8 mouse cellular contexts compared by ENCODE assay signal in the genomic region with DNA sequence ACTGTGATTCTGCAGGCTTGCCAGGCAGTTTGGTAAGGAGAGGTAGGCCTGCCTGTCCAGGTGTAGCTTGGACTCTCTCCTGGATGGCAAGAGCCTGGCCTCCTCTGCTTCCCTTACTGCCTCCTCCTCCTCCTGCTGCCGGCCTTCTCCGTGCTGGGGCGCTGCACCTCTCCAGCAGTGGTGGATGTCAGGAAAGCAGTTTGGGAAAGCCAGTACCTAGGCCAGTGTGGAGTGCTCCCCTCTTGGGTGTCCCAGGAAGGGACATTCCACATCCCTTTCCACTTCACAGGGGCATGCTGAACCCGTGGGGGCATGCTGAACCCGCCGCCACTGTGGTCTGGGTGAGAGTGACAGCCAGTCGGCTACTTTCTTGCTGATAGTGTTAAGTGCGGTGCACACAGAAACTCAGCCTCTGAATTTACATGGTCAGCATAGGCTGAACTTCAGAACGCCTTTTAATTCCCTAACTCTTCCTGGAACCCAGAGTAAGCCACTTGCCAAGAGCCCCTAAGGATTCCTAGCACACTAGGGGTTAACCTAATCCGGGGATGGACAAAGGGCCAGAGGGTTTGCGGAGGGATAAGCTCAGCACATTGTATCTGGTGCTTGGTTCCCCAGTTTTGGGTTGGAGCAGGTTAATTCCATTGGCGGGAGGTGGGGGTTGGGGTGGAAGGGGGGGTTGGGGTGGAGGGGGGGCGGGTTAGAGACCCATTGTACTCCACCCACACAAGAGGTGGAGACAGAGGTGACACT. TPM values are rescaled to one million over a fixed set of nuclear protein-coding genes. Genes with fewer than 3 reads are reported as not detected.
A peak's percentile ranks its signal among the peaks of the same experiment; 100 is the strongest.
DNase-seq lines count a peak whose midpoint lies in the region; ATAC-seq lines count a peak whose summit lies in the region.

No protein-coding gene starts in this region.

- no peaks in the 10 kb centered on the region for H3K9me3 ChIP-seq in kidney, embryonic 14.5 days (ENCODE audit: control insufficient read depth, low read length)
- no peaks in the 10 kb centered on the region for H3K9me3 ChIP-seq in embryonic facial prominence, embryonic 15.5 days (replicated peaks)
- no peaks in the 10 kb centered on the region for H3K9me3 ChIP-seq in neural tube, embryonic 14.5 days (ENCODE audit: control insufficient read depth, low read length)

- H3K27ac ChIP-seq in kidney, embryonic 14.5 days (ENCODE audit: low read depth, low read length) = no peak overlapping the region
- H3K27ac ChIP-seq in embryonic facial prominence, embryonic 15.5 days (replicated peaks) = peak overlapping the region; percentile 51; the same call in 1 of the 2 replicates
- H3K27ac ChIP-seq in neural tube, embryonic 14.5 days (ENCODE audit: low read depth, low read length) = peak overlapping the region; percentile 95

- peaks cover 4% of the 10 kb centered on the region for H3K27me3 ChIP-seq in kidney, embryonic 14.5 days (ENCODE audit: control insufficient read depth, insufficient read depth, low read length)
- no peaks in the 10 kb centered on the region for H3K27me3 ChIP-seq in embryonic facial prominence, embryonic 15.5 days
- H3K27me3 ChIP-seq in neural tube, embryonic 14.5 days (ENCODE audit: control insufficient read depth, insufficient read depth, low read length) = no peaks in the 10 kb centered on the region

- ATAC-seq in kidney, embryonic 14.5 days (ENCODE audit: low FRiP score, low TSS enrichment) = no peak
- ATAC-seq in embryonic facial prominence, embryonic 15.5 days (ENCODE audit: insufficient number of reproducible peaks, low FRiP score, low TSS enrichment, low read depth) = no peak
- ATAC-seq in neural tube, embryonic 14.5 days (ENCODE audit: low read depth) = no peak

- H3K4me2 ChIP-seq in kidney, embryonic 14.5 days (replicated peaks; ENCODE audit: low read depth, low read length) = peak overlapping the region; percentile 95
- peak overlapping the region; percentile 94 for H3K4me2 ChIP-seq in embryonic facial prominence, embryonic 15.5 days (replicated peaks)
- peak overlapping the region; percentile 79 for H3K4me2 ChIP-seq in neural tube, embryonic 14.5 days (ENCODE audit: low read depth, low read length)

- H3K36me3 ChIP-seq in kidney, embryonic 14.5 days (ENCODE audit: control insufficient read depth, insufficient read depth, low read length) = no peaks in the 10 kb centered on the region
- no peaks in the 10 kb centered on the region for H3K36me3 ChIP-seq in embryonic facial prominence, embryonic 15.5 days
- H3K36me3 ChIP-seq in neural tube, embryonic 14.5 days (ENCODE audit: control insufficient read depth, insufficient read depth, low read length) = no peaks in the 10 kb centered on the region

- WGBS in kidney, embryonic 14.5 days = 3% methylated on average over 13 of the region's 13 CpGs
- WGBS in embryonic facial prominence, embryonic 15.5 days = 8% methylated on average over 13 of the region's 13 CpGs
- under 1% methylated on average over 13 of the region's 13 CpGs for WGBS in neural tube, embryonic 14.5 days

- no peak for DNase-seq in kidney, postnatal 10 days
- DNase-seq in kidney, postnatal 14 days = peak; percentile 29
- no peak for DNase-seq in frontal cortex, postnatal 25 days (ENCODE audit: low spot score in 2 of 2)
- no peak for DNase-seq in left cerebral cortex, postnatal 36 days (ENCODE audit: low spot score in 2 of 2)
- no peak for DNase-seq in adipocyte (ENCODE audit: low spot score)

- peaks cover 31% of the 10 kb centered on the region for H3K4me1 ChIP-seq in kidney, embryonic 14.5 days (ENCODE audit: control insufficient read depth, insufficient read depth, low read length)
- peaks cover 68% of the 10 kb centered on the region for H3K4me1 ChIP-seq in embryonic facial prominence, embryonic 15.5 days
- peaks cover 42% of the 10 kb centered on the region for H3K4me1 ChIP-seq in neural tube, embryonic 14.5 days (ENCODE audit: control insufficient read depth, insufficient read depth, low read length)

- peak overlapping the region; percentile 93; the same call in 1 of the 2 replicates for H3K9ac ChIP-seq in kidney, embryonic 14.5 days (ENCODE audit: low read depth, low read length)
- H3K9ac ChIP-seq in embryonic facial prominence, embryonic 15.5 days = peak overlapping the region; percentile 88
- H3K9ac ChIP-seq in neural tube, embryonic 14.5 days (replicated peaks; ENCODE audit: low read depth, low read length) = peak overlapping the region; percentile 99

- intact Hi-C loops in left cerebral cortex, postnatal 36 days (cut with DNase I) = loop anchor here (2.0 kb wide), 1 partner anchor 227 kb away; no protein-coding TSS in a partner anchor

- peak overlapping the region; percentile 85 for H3K4me3 ChIP-seq in kidney, embryonic 14.5 days (ENCODE audit: low read length)
- H3K4me3 ChIP-seq in embryonic facial prominence, embryonic 15.5 days (replicated peaks) = peak overlapping the region; percentile 85
- H3K4me3 ChIP-seq in neural tube, embryonic 14.5 days (ENCODE audit: low read depth, low read length) = peak overlapping the region; percentile 95

RNA-seq across cellular contexts. Expression of gene Nectin1, which starts 2.3 kb away (rescaled TPM):
- 6.5 and 6.8 TPM in 2 replicates for polyA plus RNA-seq in kidney, embryonic 14.5 days (2014; fragmentation: Nextera tagmentation; extraction: Ambion mirVana)
- 13.4 and 15.1 TPM in 2 replicates for polyA plus RNA-seq in embryonic facial prominence, embryonic 15.5 days (2015; fragmentation: Nextera tagmentation; extraction: Ambion mirVana)
- 14.9 and 21.1 TPM in 2 replicates for polyA plus RNA-seq in neural tube, embryonic 14.5 days (2014; fragmentation: Nextera tagmentation; extraction: Ambion mirVana)
- 100 to 1,000 TPM in 1 of 2 experiments, 10 to 100 TPM in 1; 84.8 to 103 TPM for total RNA-seq in left cerebral cortex, postnatal 36 days (2021)
